Mouse (Mus musculus) cerebellum, adult 11 months (tissue): ENCODE results near the gene Mllt1.
"Not testable (repeated sequence)": the region's sequence is repeated elsewhere in the genome, so short reads cannot be mapped to it uniquely, and the experiment has no call there.

ENCODE experiments used
- DNase-seq: peaks from one replicate; pipeline ENCODE4 v3.0.0; 2022

The Mllt1 gene

GRCm38 (mm10) chr17:56934545-56935330 is 477 bp downstream of the Mllt1 start:
- DNase-seq: no peak

DNA sequence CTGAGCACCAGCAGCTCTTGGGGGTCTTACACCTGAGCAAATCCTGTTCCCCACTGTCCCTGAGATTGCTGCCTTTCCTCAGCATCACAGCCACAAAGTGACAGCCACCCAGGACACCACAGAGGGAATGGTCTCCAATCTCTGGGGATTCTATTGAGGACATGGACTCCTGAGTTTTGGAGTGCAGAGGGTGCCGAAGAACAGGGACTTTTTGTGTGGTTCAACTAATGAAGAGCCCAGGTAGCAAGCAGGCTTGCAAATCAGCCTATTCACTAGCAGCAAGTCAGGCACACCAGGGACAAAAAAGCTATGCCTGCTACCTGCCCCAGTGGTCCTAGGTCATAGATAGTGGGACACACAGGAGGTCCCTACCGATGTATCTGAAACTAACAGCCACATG is 1.8 kb downstream of the Mllt1 start:
- DNase-seq: no peak

DNA sequence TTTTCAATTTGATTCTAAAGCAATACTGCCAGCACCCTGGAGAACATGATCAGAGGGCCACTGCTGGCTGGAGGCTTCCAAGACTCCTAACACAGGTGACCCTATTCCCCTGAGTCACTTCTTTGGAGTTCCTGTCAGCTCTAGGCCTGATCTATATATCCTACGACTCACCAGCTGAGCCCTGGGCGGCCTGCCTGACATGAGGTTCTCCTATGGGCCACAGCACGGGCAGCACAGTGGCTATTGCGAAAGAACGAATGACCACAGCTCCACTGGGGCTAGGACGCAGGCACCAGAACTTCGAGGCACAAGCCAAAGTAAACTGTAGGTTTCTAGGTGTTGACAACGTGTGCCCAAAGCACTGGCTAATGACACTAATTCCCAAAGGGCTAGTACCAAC is 5.2 kb downstream of the Mllt1 start:
- no peak for DNase-seq

DNA sequence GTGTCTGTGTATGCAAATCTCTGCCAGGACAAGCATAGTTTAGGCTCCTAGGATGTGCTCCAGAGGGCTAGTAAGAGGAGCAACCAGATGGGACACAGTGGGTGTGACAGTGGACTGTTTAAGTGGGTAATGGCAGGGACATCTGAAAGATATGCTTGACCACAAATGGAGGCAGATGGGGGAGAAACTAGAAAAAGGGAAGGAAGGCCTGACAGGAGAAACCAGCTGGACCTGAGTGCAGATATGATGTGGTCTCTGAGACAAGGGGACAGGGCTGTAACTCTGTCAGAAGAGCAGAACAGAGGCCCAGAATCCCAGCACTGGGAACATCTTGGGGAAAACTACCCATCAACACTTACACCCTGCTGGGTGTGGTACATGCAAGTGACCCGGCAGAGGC is 5.7 kb downstream of the Mllt1 start:
- DNase-seq: no peak

DNA sequence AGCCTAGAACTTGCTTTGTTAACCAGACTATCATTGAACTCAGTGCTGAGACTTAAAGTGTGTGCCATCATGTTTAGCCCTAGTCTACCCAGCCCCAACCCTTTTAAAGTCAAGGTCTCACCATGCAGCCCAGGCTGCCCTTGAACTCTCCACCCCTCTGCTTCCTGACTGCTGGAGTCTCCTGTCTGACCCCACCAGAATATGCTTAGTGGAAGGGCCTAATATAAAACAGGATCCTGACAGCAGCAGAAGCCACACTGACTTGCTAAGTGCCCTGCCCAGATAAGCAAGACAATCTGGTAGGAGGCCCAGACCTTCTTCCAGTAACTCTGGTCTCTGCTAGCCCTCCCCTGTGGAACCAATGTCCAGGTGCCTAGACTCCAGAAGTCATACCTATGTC is 6.1 kb downstream of the Mllt1 start:
- DNase-seq: no peak

- no peak for DNase-seq
Observed at GRCm38 (mm10) chr17:56925998-56926397, 9.2 kb downstream of the Mllt1 start.

DNA sequence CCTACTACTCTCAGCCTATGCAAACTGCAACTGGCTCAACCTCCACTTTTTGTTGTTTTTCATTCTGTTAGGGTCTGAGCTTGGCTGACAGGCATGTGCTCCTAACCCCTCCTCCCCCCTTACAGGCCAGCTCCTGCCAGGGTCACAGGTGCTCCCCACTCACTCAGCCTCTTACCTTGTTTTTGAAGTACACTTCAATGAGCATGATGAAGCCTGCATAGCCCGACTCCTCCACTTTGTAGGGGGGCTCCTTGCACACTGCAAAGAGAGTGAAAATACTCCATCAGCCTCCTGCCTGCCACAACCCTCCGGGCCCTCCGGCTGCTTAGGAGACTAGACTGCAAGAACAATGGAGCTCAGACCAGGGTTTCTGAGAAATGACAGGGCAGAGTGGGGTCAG is 15.5 kb downstream of the Mllt1 start:
- DNase-seq: no peak

DNA sequence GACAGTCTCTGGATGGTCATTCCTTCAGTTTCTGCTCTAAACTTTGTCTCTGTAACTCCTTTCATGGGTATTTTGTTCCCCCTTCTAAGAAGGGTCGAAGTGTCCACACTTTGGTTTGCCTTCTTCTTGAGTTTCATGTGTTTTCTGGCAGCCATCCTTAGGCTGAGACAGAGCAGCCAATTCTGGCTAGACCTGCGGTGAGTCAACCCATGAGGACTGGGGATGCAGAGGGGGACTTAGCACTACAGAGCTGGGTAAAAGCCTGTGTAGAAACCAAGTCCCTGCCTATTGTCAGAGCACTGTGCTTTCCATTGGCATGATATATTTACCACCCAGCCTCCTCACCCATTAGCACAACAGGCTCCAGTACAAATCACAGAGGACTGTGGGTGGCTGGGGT is 18.0 kb downstream of the Mllt1 start:
- no peak for DNase-seq

DNA sequence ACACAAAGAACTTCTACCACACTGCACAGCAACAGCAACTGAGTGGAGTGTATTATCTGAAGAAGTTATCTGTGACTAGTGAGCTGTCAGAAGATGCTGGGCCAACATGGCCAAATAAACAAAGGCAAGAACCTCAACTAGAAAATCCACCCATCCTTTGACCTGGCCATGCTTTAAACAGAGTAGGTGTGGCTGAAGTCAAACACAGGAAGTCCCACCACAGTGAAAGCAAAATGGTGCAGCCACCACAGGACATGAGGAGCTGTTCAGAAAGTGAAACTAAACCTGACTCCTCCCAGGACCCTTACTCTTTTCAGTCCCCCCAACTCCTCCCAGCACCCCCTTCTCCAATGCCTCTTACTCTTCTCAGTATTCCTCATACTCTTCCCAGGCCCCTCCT is 21.8 kb downstream of the Mllt1 start:
- DNase-seq: no peak

- no peak for DNase-seq
Observed at GRCm38 (mm10) chr17:56913023-56913422, 22.2 kb downstream of the Mllt1 start.

DNA sequence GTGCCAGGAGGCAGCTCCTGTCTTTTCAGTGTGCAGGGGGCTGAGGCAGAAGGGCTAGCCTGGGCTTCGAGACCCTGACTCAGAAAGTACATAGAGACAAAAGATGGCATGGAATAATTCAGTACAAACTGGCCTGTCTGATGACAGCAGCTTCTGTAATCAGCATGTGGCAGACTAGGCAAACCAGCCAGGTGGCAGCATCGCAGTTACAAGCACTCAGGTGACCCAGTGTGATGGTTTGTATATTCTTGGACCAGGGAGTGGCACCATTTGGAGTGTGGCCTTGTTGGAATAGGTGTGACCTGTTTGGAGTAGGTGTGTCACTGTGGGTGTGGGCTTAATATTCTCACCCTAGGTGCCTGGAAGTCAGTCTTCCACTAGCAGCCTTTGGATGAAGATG is 25.5 kb downstream of the Mllt1 start:
- DNase-seq: not testable (repeated sequence)

GRCm38 (mm10) chr17:56907887-56908286 is 27.3 kb downstream of the Mllt1 start:
- DNase-seq: no peak

- no peak for DNase-seq
Observed at GRCm38 (mm10) chr17:56907096-56907495, 28.1 kb downstream of the Mllt1 start.

- DNase-seq: no peak
Observed at GRCm38 (mm10) chr17:56906166-56906565, 29.0 kb downstream of the Mllt1 start.

DNA sequence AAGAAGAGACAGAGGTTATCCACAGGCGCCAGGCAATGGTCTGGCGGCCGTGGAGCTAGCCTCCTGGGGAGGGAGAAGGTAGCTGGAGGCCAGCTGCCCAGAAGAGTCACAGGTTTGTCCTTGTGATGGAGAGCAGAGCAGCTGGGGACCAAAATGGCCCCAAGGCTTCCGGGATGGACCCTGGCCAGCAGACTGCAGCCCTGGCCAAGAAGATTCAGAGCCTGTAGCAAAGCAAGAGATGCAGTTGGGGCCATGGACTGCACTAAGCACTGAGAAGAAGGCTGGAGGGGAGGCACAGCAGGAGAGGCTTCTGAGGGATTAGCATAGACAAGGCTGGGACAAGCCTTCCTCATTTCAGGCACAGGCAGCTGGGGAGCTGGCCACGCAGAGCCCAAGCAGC is 32.5 kb downstream of the Mllt1 start:
- no peak for DNase-seq

DNA sequence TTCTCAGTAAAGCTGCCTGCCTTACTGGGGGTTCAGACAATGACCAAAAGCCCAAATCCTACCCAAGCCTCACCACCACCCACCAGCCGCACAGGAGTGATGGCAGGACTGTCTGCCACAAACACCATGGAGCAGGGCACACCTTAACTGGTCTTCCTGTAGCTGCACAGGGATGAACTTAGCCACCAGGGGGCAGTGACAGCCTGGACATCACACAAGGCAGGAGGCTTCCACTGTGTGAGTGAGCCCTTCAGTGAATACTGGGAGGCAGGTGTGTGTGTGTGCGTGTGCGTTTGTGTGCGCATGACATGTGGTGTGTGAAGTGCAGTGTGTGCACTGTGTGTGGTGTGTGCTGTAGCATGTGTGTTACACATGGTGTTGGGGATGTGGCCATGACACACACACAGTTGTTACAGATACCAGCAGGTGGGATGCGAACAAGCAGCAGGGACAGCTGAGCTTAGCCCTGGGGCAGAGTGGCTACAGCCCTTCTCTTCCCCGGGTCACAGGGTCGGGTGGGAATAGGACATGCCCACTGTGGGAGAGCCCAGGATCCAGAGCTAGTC is 37.5 kb downstream of the Mllt1 start:
- peak; percentile 77 for DNase-seq

GRCm38 (mm10) chr17:56896513-56897129 is 38.6 kb downstream of the Mllt1 start:
- no peak for DNase-seq

- DNase-seq: no peak
Observed at GRCm38 (mm10) chr17:56895368-56895918, 39.8 kb downstream of the Mllt1 start.

DNA sequence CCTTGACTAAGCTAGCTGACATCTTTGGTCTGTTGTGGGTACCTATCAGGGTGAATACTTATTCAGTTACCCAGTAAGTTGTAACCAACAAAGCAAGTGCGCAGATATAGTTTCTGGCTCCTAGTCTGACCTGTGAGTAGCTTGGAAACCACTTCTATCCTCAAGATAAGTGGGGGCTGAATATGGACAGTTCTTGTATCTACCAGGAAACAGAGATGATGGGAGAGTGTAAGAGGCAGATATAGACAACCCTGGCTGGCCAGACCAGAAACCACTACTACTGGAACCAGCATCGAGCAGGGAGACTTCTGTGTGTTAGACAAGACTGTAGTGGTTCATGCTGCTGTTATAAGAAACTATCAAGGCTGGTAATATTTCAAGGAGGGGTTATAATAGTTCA is 45.2 kb downstream of the Mllt1 start:
- no peak for DNase-seq

DNA sequence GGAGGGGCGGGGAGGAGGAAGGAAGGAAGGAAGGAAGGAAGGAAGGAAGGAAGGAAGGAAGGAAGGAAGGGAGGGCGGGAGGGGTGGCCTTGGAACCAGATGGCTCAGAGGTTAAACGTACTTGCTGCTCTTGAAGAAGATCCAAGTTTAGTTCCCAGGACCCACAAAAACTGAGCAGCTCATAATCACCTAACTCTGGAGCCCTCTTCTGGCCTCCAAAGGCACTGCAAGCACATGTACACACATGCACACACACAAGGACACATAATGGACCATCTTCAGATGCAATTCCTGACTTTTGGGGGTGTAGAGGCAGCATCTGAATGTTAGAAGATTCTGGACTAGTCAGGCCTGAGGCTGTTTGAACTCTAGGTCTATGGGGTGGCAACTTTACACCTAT is 47.2 kb downstream of the Mllt1 start:
- DNase-seq: no peak

DNA sequence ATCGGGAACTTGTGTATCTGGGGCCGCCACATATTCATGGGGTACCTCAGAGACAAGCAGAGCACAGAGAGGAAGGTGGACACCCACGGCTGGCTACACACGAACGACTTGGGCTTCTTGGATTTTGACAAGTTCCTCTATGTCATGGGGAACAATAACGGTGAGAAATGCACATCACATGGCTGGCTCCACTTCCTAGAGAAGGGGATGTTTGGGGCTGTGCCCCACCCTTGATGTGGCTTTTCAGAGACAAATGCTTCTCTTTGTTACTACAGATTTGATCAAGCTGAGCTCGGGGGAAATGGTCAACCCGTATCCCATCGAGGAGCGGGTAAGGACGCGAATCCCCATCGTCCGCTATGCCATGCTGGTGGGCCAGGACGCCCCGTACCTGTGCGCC is 50.4 kb downstream of the Mllt1 start:
- DNase-seq: no peak

- no peak for DNase-seq
Observed at GRCm38 (mm10) chr17:56884331-56884730, 50.9 kb downstream of the Mllt1 start.

DNA sequence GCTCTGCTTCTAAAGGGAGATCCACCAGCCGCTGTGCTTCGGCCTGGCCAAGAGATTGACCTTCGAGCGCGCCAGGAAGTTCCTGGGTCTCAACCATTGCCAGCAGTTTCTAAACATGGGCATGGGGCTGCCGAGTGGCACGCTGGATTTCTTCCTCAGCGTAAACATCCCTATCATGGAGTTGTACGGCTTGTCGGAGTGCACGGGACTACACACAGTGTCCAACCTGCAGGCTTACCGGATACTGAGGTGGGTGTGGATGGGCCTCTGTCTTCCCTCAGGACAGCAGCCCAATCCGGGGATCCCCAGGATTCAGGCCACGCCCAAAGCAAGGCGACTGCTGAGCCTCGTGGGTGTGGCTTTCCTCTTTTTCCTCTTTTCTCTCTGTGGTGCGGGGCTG is 51.6 kb downstream of the Mllt1 start:
- DNase-seq: no peak

DNA sequence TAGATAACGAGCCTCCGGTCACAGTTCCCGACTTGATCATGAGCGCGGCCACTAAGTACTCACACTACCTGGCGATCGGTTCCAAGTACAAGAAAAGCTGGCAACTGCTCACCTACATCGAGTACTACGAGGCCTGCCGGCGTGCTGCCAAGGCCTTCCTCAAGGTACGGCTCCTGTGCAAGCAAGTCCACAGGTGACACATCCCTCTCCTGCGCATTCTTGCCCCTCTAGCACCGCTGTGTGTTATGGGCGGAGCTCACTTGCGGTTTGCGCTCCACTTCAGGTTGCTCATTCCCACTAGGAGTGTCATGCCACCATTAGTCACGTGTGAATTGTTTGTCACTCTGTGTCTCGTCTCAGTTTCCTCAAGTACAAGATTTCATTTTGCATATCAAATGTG is 57.8 kb downstream of the Mllt1 start:
- DNase-seq: no peak
